Mouse (Mus musculus): ENCODE measurements at regions not wholly inside any gene's neighbourhood (a gene's known extent, or its start where the extent isn't known, plus 50 kb on each side); places are given as distances from the start of the nearest gene placed in this dataset.

GRCm38 (mm10) chr3:150427965-150428364 lies 1009.7 kb upstream of the Adgrl4 start:
- DNase-seq: no peak

GRCm38 (mm10) chr3:150431291-150431690 lies 1006.4 kb upstream of the Adgrl4 start:
- DNase-seq: no peak

GRCm38 (mm10) chr3:150435199-150435598 lies 1002.5 kb upstream of the Adgrl4 start:
- peak; percentile 9 for DNase-seq

GRCm38 (mm10) chr3:150435818-150436607 lies 1001.7 kb upstream of the Adgrl4 start:
- DNase-seq: no peak
